Mouse (Mus musculus) intestine, embryonic 14.5 days (tissue): Measurements from ENCODE around the gene Gm26620. TPM values are rescaled to one million over a fixed set of nuclear protein-coding genes. Genes with fewer than 3 reads are reported as not detected.
A peak's percentile ranks its signal among the peaks of the same experiment; 100 is the strongest.

Experiments used
- ATAC-seq: fragments of 200-750 bp; cut with Nextera tagmentation; replicated peaks from 2 replicates; pipeline ENCODE4 v1.8.0; 2017; ENCODE audit warnings: low read depth, moderate number of reproducible peaks, moderate TSS enrichment, moderate library complexity; ENCODE audit not compliant: low FRiP score, low TSS enrichment
- DNase-seq: peaks from one replicate; pipeline ENCODE4 v3.0.0-alpha.2; 2018; ENCODE audit warnings: low spot score
- H3K27ac ChIP-seq: fragments of 300-500 bp; sonication (generic); 2 replicates; pipeline ENCODE4 v1.5.1; 2014; ENCODE audit warnings: low read depth, mild to moderate bottlenecking, control low read depth
- H3K27me3 ChIP-seq: fragments of 300-500 bp; sonication (generic); replicated peaks from 2 replicates; pipeline ENCODE4 v1.6.1; 2014; ENCODE audit warnings: low read length, control low read depth; ENCODE audit not compliant: control insufficient read depth, insufficient read depth
- H3K36me3 ChIP-seq: fragments of 300-500 bp; sonication (generic); 2 replicates; pipeline ENCODE4 v1.6.1; 2014; ENCODE audit warnings: low read length, control low read depth; ENCODE audit not compliant: control insufficient read depth, insufficient read depth
- H3K4me1 ChIP-seq: fragments of 300-500 bp; sonication (generic); replicated peaks from 2 replicates; pipeline ENCODE4 v1.6.1; 2014; ENCODE audit warnings: low read length, control low read depth, mixed read lengths; ENCODE audit not compliant: control insufficient read depth, insufficient read depth
- H3K4me2 ChIP-seq: fragments of 300-500 bp; sonication (generic); 2 replicates; pipeline ENCODE4 v1.6.1; 2014; ENCODE audit warnings: low read length
- H3K4me3 ChIP-seq: fragments of 300-500 bp; sonication (generic); 2 replicates; pipeline ENCODE4 v1.5.1; 2014; ENCODE audit warnings: low read depth, low read length, control low read depth, mixed read lengths
- H3K9ac ChIP-seq: fragments of 300-500 bp; sonication (generic); 2 replicates; pipeline ENCODE4 v1.6.1; 2014; ENCODE audit warnings: mild to moderate bottlenecking, low read length
- H3K9me3 ChIP-seq: fragments of 300-500 bp; sonication (generic); 2 replicates; pipeline ENCODE4 v1.6.1; 2016; ENCODE audit warnings: low read length, control low read depth; ENCODE audit not compliant: control insufficient read depth
- WGBS: fragments of 180-500 bp; shearing (Covaris S2); extraction: QIAGEN DNeasy Blood & Tissue Kit; methylation state at CpG from one replicate; pipeline ENCODE4 v1.1.7; 2014; 5-methylcytosine and 5-hydroxymethylcytosine counted together
- polyA plus RNA-seq: library from polyadenylated mRNA; unstranded; fragments of >200 nt; fragmentation: Nextera tagmentation; extraction: Ambion mirVana; gene quantifications from 2 replicates; pipeline ENCODE4 v1.2.1, GENCODE M21; 2014

Gm26620 gene
- polyA plus RNA-seq: 1.1 and 1.8 TPM in 2 replicates

DNA sequence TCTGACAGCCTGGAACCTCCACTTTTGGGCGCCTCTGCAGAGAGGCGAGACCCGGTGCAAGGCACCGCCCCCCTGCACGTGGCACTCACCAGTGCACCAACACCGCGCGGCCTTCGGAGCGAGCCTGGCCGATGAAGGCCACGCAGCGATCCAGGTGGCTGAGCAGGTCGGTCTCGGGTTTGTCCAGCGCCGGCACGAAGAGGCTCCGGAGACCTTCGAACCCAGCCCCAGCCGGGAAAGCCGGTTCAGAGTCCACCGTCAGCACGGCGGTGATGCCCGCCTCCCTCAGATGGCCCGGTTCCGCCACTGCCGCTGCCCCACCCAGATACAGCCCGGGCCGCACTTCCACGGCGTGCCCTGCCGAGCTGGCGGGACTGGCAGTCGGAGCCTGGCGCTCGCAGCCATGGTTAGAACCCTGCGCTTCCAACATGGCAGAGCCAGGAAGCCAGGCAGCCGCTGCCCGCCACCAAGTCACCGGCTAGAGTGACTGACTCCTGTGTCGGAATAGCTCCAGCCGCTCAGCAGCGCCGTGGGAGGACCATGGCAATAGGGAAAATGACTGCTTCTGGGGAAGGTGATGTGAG lies at the start of gene Gm26620, which contains the start of gene Dusp12:
Gene Gm26620 (plus strand): TSS at position 88 of the 584 bp plus-strand sequence.
Gene Dusp12 (minus strand): TSS at position 563 of the 584 bp plus-strand sequence.
- Histone ChIP-seq H3K4me2 (peak within 1 kb of the TSS; percentile 61), H3K4me1 (peaks cover 7% of the 10 kb centered on the region; the same call in 1 of the 2 replicates), H3K4me3 (peak within 1 kb of the TSS; percentile 98), H3K9ac (peak within 1 kb of the TSS; percentile 89), H3K27ac (peak within 1 kb of the TSS; percentile 70), H3K27me3 (no peaks in the 10 kb centered on the region), H3K36me3 (peaks cover 15% of the 10 kb centered on the region), H3K9me3 (no peaks in the 10 kb centered on the region)
- DNase-seq (peak; percentile 91), ATAC-seq (peak; percentile 87)
- 0% methylated on average over 45 of the region's 46 CpGs for whole genome bisulfite sequencing

DNA sequence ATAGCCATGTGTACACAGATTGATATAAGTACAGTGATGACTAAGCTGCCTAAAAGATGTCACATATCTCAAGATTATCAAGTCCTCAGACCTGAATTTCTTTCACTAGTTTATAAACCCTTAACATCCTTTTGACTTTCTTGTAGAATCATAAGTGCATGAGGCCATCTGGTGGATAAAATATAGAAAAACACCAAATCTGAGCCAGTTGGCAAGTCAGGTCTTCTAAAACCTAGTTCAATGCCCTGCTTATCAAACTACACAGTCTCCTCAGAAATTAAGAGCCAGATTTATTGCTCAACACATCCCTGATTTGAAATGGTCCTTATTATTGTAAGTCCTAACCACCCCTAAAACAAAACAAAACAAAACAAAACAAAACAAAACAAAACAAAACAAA lies 45.2 kb upstream of the Gm26620 start:
- Histone ChIP-seq H3K9ac (no peak overlapping the region), H3K36me3 (peaks cover 10% of the 10 kb centered on the region; the same call in 1 of the 2 replicates), H3K27ac (no peak overlapping the region), H3K9me3 (no peaks in the 10 kb centered on the region), H3K4me3 (no peak overlapping the region), H3K4me2 (no peak overlapping the region), H3K4me1 (no peaks in the 10 kb centered on the region), H3K27me3 (no peaks in the 10 kb centered on the region)
- no peak for DNase-seq
- no peak for ATAC-seq

DNA sequence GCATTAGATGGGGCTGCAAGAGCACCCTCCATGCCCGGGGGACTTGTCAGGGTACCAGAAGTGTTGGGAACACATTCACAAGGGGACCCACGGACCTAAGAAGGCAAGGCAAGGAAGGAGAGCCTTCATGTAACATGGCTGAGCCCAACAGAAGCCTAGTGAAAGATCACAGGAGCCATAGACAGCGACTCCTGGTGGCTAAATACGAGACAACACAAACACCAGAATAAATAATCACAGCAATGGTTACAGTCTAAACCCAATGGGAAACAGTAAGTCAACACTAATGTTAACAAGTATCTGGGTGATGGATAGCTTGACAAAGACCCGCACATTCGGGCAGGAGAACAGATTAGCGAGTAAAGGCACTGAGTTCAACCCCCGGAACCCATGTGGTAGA lies 40.5 kb upstream of the Gm26620 start:
- no peaks in the 10 kb centered on the region for H3K9me3 ChIP-seq
- no peak for DNase-seq
- no peak overlapping the region for H3K4me3 ChIP-seq
- H3K4me1 ChIP-seq: no peaks in the 10 kb centered on the region
- ATAC-seq: no peak
- 53% methylated on average over 8 of the region's 8 CpGs for WGBS
- no peak overlapping the region for H3K9ac ChIP-seq
- H3K27ac ChIP-seq: no peak overlapping the region
- H3K4me2 ChIP-seq: no peak overlapping the region
- peaks cover 6% of the 10 kb centered on the region; the same call in 1 of the 2 replicates for H3K36me3 ChIP-seq
- H3K27me3 ChIP-seq: no peaks in the 10 kb centered on the region

DNA sequence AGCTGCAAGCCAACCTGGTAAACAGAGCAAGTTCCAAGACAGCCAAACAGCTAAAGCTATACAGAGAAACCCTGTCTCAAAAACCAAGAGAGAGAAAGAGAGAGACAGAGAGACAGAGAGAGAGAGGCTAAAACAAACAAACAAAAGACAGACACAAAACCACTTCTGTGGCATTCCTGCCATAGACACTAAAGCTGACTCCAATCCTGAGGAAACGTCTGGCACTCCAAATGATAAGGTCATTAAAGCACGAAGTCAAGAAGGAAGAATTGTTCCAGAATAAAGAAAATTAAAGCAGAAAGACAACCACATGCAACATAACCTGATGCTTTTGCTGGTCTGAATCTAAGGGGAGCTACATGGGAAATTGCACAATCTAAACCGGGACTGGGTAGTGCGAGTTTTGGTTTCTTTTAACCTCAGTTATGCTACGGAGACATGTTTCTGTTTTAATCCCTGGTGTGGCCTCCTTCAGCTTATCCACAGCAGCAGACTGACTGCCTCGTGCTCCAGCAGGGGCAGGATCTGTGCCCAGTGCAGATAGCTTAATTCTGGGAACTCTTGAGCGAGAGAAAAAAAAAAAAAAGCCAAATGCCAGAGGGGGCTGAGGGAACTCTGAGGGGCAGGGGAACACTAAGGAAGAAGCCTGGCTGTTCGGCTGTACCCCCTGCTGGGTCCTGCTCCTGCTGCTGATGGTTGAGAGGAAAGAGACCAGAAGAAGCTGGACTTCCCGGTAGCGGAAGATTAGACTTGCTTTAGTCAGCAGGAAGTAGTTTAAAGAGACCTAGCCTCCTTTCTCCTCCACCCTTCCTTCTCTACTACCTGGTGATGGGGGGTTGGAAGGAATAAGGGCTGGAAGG lies 39.2 kb upstream of the Gm26620 start:
- DNase-seq: no peak
- Histone ChIP-seq H3K4me2 (no peak overlapping the region), H3K9me3 (no peaks in the 10 kb centered on the region), H3K27ac (no peak overlapping the region), H3K27me3 (no peaks in the 10 kb centered on the region), H3K4me1 (no peaks in the 10 kb centered on the region), H3K9ac (no peak overlapping the region), H3K4me3 (no peak overlapping the region), H3K36me3 (peaks cover under 1% of the 10 kb centered on the region; the same call in 1 of the 2 replicates)
- 52% methylated on average over 10 of the region's 10 CpGs for WGBS
- ATAC-seq: no peak

DNA sequence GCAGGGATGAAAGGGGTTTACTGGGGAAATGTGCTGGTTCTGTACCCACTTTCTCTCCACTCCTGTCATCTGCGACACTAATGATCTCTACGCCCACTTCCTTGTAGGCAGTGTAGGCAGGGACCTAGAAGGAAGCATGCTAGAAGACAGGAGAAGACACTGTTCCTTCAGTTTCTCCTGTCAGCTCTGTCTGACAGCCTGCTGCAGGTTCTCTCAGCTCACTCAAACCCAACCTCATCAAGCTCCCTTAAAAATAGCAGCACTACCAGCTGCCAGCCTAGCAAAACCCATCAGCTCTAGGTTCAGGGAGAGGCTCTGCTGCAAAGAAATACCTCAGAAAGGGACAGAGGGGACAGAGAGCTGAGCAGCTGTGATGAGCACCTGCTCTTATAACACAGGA lies 34.9 kb upstream of the Gm26620 start:
- Histone ChIP-seq H3K9ac (no peak overlapping the region), H3K4me3 (no peak overlapping the region), H3K4me1 (no peaks in the 10 kb centered on the region), H3K36me3 (peaks cover 5% of the 10 kb centered on the region; the same call in 1 of the 2 replicates), H3K27ac (no peak overlapping the region), H3K27me3 (no peaks in the 10 kb centered on the region), H3K9me3 (no peaks in the 10 kb centered on the region), H3K4me2 (no peak overlapping the region)
- ATAC-seq: no peak
- 94% methylated on average over 2 of the region's 2 CpGs for WGBS
- no peak for DNase-seq

DNA sequence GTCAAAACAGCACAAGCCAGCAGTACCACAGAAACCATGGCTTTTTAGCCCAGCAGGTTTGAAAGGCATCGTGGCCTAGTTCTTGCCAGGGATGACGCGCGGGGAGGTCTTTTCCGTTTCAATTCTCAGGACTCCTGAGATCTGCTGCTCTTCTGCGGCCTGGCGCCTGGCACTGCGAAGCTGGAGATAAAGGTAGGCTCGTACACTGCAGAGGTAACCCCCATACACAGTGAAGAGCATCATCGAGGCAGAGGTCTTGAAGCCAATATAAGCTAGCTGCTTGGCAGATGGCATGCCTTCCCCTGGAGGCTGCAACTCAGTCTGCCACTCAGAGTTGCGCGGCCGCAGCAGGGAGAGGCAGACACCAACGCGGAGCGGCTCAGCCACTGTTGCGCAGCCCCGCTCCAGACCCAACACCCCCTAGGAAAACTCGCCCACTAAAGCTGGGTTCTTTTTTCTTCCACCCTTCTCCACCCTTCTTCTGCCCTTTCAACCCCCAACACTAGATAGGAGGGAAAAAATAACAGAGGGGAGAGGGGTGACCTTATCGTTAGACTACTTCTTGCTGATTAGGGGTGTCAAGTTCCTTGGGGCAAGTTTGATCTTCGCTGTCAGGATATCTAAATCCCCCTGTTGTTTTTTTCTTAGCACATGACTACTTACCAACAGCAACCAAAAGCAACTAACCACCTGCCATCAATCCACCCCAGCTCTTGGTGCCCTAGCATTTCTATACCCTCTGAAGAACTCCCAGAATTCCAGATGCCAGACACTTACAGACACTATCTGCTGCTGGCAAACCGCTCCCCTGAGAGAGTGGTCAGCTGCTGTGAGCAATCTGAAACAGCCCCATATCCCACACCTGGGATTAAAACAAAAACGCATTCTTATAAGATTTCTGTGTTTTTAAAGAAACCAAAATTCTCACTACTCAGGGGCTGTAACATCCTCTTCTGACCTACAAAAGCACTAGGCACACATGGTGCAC lies 33.9 kb upstream of the Gm26620 start:
- Histone ChIP-seq H3K27ac (no peak overlapping the region), H3K36me3 (peaks cover 5% of the 10 kb centered on the region; the same call in 1 of the 2 replicates), H3K4me3 (no peak overlapping the region), H3K9ac (no peak overlapping the region), H3K27me3 (no peaks in the 10 kb centered on the region), H3K9me3 (no peaks in the 10 kb centered on the region), H3K4me2 (no peak overlapping the region), H3K4me1 (no peaks in the 10 kb centered on the region)
- DNase-seq (no peak), ATAC-seq (no peak)
- WGBS: 88% methylated on average over 23 of the region's 23 CpGs

DNA sequence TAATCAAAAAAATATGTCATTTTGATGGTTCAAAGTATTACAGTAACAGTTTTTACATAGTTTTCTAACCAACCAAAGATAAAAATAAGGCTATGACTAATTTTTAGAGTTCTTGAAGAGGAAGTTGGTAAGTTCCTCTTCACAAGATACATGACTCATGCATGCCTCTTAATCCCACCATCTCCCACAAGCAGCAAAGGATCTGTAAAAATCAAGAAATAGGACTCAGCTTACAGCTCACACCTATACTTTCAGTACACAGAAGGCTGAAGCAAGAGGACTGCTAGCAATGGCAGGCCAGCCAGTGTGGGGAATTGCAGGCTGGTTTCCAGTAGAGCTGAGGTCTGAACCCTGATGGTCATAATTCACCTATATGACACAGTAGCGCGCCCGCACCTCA lies 31.3 kb upstream of the Gm26620 start:
- WGBS: 90% methylated on average over 3 of the region's 3 CpGs

More for the DNA sequence above, 31.3 kb upstream of the Gm26620 start:
- no peak overlapping the region for H3K9ac ChIP-seq
- H3K9me3 ChIP-seq: no peaks in the 10 kb centered on the region
- ATAC-seq (no peak), DNase-seq (no peak)
- H3K4me3 ChIP-seq: no peak overlapping the region
- H3K27me3 ChIP-seq: no peaks in the 10 kb centered on the region
- H3K4me1 ChIP-seq: no peaks in the 10 kb centered on the region
- no peak overlapping the region for H3K27ac ChIP-seq
- peaks cover 5% of the 10 kb centered on the region; the same call in 1 of the 2 replicates for H3K36me3 ChIP-seq
- no peak overlapping the region for H3K4me2 ChIP-seq
